Mouse (Mus musculus) olfactory bulb, adult 2 months (tissue): ENCODE data around the gene Ankrd55.

ENCODE experiments used
- CTCF ChIP-seq: fragments of 200-500 bp; IDR thresholded peaks from 2 replicates; pipeline ENCODE4 v1.5.1; 2012; ENCODE audit warnings: low read depth, mild to moderate bottlenecking, low read length, moderate library complexity; ENCODE audit not compliant: insufficient read depth
- POLR2A ChIP-seq: fragments of 200-500 bp; IDR thresholded peaks from 2 replicates; pipeline ENCODE4 v1.6.1; 2012; ENCODE audit warnings: mild to moderate bottlenecking, low read depth, low read length, moderate library complexity; ENCODE audit not compliant: insufficient read depth

GRCm38 (mm10) chr13:112355794-112356486 lies 67.7 kb downstream of the Ankrd55 start:
- TF ChIP-seq CTCF (no peak), POLR2A (no peak)
